Mouse (Mus musculus): ENCODE measurements around the gene Klhdc1.

Gene Klhdc1

DNA sequence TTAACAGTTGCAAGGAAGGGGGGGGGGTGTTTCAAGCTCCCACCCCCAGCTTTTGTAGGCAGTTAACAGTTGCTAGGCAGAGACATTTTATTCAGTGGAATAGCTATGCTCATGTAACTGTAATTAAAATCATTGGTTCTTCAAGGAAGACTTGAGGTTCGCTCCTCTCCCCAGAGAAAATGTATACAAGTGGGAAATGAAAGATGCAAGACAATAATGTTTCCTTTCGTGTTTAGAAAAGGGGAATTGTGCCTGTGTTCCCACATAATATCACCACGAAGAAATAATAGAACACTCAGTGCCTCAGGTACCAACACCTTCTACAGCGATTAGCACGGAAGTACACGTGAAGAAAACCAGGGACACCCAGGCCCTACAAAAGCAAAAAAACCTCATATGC lies at the start of gene Klhdc1:
Gene Klhdc1, plus strand, starts transcription at position 301 of the 400 bp plus-strand sequence.
- no peak for DNase-seq

DNA sequence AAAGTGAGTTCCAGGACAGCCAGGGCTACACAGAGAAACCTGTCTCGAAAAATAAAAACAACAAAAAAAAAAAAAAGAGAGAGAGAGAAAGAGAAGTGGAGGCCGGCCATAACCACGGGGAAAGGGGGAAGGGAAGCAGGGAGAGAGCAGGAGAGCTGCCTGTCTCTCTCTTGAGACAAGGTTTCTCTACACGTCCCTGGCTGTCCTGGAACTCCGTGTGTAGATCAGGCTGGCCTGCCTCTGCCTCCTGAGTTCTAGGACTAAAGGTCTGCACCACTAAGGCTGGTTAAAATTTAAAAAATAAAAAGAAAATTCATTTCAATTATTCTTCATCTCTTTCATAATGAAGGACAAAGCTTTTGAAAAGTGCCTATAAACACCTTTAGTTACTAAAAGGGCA lies 49.6 kb upstream of the Klhdc1 start:
- no peak for DNase-seq

GRCm38 (mm10) chr12:69192637-69193036 lies 48.3 kb upstream of the Klhdc1 start:
- no peak for DNase-seq

DNA sequence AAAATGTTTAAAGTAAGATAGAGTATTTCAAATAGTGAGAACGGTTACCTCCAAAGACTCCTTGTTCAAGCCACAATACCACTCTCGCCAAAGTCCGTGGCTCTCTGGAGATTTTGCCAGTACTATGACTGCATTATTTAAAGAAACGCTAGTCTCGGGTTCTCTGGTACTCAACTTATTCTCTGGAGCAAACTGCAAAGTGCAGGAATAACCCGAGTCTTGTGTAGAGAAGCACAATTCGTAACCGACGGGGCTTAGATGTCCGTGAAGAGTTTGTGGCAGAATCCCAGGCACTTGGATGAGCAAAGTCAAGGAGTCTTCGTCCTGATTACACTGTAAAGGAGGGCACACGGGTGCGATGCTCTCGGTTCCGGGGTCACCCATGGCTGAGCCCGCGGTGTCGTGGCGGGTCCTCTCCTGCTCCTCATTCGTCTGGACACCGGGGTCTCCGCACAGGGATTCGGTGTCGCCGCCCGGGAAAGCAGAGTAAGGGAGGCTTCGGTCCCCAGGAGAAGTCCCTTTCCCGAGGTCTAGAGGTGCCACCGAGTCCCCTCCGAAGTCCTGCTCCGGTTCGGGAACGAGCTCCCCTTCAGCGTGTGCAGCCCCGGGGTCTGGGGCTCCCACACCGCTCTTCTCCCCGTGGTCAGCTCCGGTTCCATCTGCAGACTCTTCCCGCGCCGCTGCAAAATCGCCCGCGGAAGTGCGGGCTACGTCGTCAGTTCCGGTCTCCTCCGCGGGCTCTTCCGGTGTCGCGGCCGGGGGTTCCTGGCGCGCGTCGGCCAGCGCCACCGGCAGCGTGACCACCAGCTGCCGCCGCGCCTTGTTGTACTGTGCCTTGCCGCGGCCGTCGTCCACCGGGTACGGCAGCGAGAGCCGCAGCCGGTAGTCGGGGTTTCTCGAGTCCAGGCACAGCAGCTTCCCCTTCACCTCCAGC lies 44.3 kb upstream of the Klhdc1 start, which contains the start of gene Gm49383:
Gene Gm49383, minus strand, starts transcription at position 661 of the 934 bp plus-strand sequence.
- peak; percentile 93 for DNase-seq

DNA sequence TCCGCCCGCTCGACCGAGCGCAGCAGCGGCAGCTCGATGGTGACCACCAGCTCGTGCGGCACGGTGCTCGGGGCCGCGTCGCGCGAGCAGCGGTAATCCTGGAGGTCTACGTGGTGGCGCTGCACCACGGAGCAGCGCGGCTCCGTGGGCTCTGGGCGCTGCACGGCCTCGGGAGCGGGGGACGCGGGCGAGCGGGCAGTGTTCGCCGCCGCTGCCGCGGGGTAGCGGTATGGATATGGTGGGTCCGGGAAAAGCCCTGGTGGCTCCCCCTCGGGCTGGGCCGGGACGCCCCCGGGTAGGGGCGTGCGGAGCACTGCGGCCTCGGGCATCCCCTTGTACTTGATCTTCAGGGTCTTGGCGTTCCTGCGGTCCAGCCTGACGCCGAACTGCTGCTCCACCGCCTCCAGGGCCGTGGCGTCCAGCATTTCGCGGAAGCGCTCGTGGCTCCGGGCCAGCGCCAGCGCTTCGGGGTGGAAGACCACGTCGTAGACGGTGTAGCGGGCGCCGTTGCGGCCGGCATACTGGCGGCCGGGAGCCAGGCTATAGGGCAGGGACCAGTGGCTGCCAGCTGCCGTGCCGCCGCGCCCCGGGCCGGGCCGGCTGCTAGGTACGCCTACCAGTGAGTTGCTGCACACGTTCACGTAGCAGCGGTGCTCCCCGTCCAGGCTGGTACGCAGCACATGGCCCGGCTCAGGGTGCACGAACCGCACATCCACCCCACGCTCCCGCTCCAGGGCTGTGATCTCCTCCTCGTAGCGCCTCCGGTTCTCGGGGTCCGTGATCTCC lies 43.4 kb upstream of the Klhdc1 start:
- peak; percentile 56 for DNase-seq

DNA sequence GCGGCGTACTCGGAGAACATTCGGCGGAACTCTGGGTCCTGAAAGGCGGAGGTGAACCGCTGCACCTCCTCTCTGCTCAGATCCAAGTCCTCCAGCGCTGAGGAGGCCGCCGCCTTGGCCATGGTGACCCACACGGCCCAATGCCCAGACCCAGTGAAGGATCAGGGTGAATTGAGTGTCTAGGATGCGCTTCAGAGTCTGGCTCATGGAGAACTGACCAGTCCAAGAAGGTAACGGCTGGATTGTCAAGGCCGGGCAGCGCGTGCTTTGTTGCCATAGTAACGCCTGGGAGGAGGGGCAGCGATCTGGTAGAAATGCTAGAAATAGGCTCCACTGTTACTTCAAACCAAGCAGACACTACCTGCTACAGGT lies 42.8 kb upstream of the Klhdc1 start, which contains the start of gene Dnaaf2:
Gene Dnaaf2, minus strand, starts transcription at position 266 of the 372 bp plus-strand sequence.
- DNase-seq, result peak; percentile 88

DNA sequence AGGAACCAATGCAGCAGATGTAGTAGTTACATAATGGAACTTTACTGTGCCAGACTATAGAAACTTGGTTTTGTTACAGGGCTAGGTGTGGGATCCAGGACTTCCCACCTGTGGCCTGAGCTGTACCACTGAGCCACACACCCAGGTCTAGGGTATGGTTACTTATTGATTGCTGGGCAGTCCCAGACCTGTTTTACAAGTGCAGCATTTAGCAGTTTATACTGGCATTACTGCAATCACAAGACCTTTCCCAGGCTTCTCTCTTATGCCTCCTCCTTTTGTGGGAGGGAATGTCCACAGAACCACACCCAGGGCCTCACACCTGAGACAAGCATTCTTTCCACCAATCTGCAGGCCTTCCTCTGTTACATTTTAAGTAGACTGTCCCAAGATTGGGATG lies 42.0 kb upstream of the Klhdc1 start:
- no peak for DNase-seq

- DNase-seq, result peak; percentile 44
These were observed 36.7 kb upstream of the Klhdc1 start, which contains the start of gene Gm49384 for GRCm38 (mm10) chr12:69204052-69204833. Gene Gm49384, minus strand, starts transcription at chr12:69204267.

DNA sequence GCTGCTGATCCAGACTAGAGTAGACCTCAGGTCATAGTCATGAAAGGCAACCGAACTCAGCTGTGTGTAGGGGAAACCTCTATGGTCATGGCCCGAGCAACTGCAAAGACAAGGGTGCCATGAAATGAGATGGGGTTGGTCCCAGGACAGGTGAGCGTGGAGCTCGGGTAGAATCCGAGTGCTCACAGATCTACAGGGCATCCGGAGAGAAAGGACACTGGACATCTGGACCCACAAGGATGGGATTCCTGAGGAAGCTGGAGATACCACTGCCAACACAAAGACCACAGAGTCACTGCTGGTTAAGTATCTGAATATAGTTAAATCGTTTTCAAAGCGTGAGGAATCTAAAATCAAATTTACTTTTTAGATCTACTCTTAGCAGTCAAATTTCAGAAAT lies 33.6 kb upstream of the Klhdc1 start:
- DNase-seq, result no peak

DNA sequence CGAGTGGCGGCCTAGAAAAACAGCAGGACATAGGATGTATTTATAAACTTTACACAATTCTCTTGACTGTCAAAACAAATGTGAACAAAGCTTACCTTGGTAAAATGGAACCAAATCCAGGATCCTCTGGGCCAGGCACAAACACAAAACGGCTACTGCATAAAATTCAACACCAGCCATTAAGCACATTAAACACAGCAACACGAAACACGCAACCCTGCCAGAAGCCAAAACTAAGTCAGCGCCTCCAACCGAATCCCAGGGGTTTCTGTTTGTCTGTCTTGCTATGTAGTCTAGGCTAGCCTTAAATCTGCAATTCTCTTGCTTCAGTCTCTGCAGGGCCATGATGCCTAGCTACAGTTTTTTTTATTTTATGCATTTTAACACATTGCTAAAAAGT lies 33.0 kb upstream of the Klhdc1 start:
- DNase-seq, result no peak

GRCm38 (mm10) chr12:69208520-69208919 lies 32.5 kb upstream of the Klhdc1 start:
- no peak for DNase-seq

DNA sequence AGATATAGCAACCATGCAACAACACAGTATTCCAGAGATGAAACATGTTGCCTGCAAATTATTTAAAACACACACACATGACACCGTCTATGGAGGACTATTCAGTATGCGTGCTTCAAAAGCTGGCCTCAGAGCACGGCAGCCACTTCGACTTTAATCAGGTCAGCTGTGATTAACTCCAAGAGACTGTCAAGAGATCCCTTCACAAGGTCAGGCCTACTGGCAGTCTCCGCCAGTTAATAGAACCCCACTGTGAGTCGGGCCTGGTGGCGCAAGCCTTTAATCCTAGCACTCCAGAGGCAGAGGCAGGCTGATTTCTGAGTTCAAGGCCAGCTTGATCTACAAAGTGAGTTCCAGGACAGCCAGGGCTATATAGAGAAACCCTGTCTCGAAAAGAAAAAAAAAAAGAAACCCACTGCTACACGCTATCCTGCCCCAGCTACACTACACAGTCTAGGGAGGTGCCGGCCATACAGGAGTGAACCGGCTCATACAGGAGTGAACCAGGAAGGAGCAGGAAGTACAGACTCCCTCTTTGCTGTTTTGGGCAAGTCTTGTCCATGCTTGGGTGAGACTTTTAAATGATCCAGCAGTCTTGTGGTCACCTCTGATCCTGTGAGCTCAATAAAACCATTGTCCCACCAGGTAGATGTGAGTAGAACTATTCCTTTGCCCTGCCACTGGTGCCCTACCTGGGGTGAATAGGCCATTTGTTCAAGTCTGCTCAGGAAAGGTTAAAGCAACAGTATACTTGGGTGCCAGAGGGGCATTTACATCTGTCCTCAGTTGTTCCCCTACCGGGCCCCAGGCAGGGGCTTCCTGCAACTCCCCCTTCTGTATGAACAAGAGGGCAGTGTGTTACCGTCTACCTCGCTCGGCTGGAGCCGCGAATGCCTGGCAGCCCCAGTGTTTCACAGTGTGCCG lies 30.7 kb upstream of the Klhdc1 start:
- DNase-seq, result no peak

- DNase-seq, result peak; percentile 28
These were observed 29.9 kb upstream of the Klhdc1 start for GRCm38 (mm10) chr12:69211057-69211456.

- no peak for DNase-seq
These were observed 27.7 kb upstream of the Klhdc1 start for GRCm38 (mm10) chr12:69213186-69213777.

GRCm38 (mm10) chr12:69214393-69214792 lies 26.6 kb upstream of the Klhdc1 start:
- no peak for DNase-seq

- DNase-seq, result no peak
These were observed 25.8 kb upstream of the Klhdc1 start for GRCm38 (mm10) chr12:69215000-69215785.

- no peak for DNase-seq
These were observed 24.4 kb upstream of the Klhdc1 start for GRCm38 (mm10) chr12:69216587-69216986.

DNA sequence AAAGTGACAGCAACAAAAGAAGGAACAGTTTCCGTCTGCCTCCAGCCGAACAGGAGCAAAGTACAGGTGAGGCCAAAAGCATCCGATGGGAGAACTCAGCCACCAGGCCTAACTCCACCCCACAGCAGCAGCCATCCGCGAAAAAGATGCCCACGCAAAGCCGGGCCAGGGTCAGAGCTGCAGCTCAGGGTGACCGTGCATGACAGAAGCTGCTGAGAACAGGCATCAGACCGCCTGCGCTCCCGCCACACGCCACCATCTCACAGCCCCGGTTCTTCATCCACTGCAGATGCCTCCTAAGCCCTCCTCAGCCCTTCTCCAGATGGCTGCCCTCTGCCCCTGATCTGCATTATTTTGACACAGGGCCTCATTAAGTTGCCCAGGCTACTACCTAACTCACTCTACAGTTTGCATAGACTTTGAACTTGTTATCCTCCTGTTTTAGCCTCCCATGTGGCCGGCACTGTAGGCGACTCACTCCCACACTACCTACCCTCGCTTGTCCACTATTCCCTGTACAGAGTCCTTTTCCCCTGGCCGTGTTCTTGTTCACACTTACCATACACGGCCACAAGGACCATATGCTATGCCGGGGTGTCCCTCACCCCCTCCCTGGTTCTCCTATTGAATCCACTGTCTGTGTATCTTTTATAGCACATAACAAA lies 20.2 kb upstream of the Klhdc1 start:
- no peak for DNase-seq

DNA sequence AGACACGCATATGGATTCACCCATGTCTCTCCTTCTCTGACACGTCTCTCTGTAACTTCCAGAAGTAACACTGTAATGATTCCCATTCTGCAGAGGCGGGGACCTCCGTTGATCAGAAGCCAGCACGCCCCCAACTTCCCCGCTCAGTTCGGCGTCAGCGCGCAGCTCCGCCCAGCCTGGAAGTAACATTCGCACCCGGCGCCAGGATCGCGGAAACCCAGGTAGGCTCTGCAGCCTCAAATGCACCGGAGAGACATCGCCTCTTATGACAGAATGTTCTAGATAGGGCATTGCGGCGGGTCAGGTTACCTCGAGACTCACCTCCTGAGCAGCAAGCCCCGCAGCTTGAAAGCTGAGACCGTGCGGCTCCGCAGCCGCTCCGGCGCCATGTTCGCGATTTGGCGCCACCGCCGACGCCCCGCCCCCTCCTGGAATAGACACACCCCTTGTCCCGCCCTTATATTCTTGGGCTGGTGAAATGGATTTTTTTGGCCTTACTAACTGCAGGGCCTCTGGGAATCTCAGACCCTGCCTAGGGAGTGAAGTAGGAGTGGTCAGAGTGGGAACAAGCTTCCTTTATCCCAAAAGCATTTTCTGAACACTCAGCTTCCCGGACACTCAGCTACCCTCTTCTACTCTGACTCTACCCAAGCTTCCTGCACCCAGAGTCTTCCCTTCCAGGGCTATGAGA lies 13.1 kb upstream of the Klhdc1 start, which contains the start of gene Pole2:
Gene Pole2, minus strand, starts transcription at position 420 of the 691 bp plus-strand sequence.
- DNase-seq, result peak; percentile 91
